Mouse (Mus musculus): Measurements from ENCODE around the gene Vmn2r10. TPM values are rescaled to one million over a fixed set of nuclear protein-coding genes. Genes with fewer than 3 reads are reported as not detected.

Gene Vmn2r10
- polyA plus RNA-seq (2012; rRNA removed), result not detected in 2 replicates

DNA sequence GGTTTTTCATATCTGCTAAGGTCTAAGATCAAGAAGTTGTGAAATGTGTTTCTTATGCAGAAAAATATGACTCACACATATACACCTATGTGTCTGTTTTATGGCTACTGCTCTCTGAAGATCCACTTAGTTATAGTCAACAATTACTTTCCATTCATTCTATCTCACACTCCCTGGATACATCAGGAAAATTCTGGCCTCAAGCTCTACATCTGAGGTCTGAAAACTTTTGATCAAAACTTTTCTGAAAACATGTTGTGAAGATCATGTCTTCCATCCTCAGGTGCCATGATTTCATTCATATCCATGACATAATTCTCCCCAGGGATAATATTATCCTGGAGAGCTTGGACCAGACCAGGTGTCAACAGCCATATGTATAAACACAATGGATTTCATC, at the start of gene Vmn2r10:
TSS of gene Vmn2r10 (minus strand) at position 101 of the 400 bp plus-strand sequence.

Other genes with a start within 250 kb of the Vmn2r10 start
- gene Rnf212, start 231.5 kb downstream of the Vmn2r10 start, polyA plus RNA-seq (2012; rRNA removed), result 3.0 and 3.5 TPM in 2 replicates
- not detected in 2 replicates for gene Tmed11, start 211.2 kb downstream of the Vmn2r10 start, polyA plus RNA-seq (2012; rRNA removed)
- not detected in 2 replicates for gene Vmn2r8, start 197.7 kb downstream of the Vmn2r10 start, polyA plus RNA-seq (2012; rRNA removed)
- not detected in 2 replicates for gene Vmn2r9, start 153.9 kb downstream of the Vmn2r10 start, polyA plus RNA-seq (2012; rRNA removed)
- not detected in 2 replicates for gene Vmn2r11, start 53.0 kb upstream of the Vmn2r10 start, polyA plus RNA-seq (2012; rRNA removed)
- gene Vmn2r12, start 91.4 kb upstream of the Vmn2r10 start, polyA plus RNA-seq (2012; rRNA removed), result not detected in 2 replicates
- gene Vmn2r13, start 185.7 kb upstream of the Vmn2r10 start, polyA plus RNA-seq (2012; rRNA removed), result not detected in 2 replicates
- gene Vmn2r14, start 218.2 kb upstream of the Vmn2r10 start, polyA plus RNA-seq (2012; rRNA removed), result not detected in 2 replicates

Measured in liver, embryonic 14 days (tissue).